Mouse (Mus musculus): ENCODE measurements around the gene Tns4.

The Tns4 gene

DNA sequence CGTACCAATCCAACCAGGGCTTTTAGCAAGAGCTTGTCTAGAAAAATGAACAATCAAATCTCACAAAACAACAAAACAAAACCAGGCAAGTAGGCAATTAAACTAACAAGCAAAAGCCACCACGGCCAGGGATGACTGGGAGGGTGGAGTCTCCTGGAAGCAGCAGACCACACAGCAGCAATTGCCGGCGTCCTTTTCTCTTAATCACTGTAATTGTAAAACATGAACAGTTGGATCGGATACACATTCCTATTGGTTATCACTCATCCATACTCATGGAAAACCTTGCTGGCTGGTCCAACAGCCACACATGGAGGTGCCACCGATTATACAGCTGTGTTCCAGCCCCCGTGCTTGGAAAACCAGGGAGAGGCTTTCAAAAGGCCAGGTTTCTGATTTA is 28.8 kb upstream of the Tns4 start:
- no peak for DNase-seq

DNA sequence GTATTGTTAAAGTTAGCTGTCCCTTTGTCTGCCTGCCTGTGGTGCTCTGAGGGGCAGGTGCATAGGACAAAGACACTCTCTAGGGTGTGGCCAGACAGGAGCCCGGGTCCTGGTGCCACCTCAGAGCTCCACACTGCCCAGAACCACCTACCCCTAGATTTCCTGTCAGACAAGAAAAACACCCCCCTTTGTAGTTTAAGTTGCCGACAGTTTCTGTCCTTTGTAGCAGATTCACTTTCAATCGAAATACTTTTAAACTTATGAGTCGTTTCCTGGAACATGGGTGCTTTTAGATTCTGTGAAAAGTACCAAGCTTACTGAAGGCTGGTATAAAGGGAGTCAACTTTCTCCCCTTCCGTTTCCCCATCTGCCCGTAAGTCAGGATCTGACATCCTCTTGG is 26.8 kb upstream of the Tns4 start:
- DNase-seq: no peak

DNA sequence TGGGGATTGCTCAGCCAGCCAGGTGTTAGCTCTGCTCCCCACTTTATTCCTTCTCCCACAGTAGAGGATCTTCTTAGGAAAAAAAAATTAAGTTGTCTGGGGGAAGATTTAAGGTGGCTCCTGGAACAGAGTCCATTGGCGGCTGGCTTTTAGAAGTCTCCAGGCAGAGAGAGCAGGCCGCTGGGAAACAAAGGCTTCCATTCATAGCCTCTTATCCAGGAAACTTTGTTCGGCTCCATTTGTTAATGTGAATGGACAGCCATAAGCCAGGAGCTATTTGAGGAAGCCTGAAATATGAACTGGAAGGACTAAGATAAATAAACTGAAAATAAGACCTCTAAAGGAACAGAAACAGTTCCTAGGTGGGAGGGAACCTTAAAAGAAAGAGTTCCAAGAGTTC is 24.0 kb upstream of the Tns4 start:
- DNase-seq: no peak

DNA sequence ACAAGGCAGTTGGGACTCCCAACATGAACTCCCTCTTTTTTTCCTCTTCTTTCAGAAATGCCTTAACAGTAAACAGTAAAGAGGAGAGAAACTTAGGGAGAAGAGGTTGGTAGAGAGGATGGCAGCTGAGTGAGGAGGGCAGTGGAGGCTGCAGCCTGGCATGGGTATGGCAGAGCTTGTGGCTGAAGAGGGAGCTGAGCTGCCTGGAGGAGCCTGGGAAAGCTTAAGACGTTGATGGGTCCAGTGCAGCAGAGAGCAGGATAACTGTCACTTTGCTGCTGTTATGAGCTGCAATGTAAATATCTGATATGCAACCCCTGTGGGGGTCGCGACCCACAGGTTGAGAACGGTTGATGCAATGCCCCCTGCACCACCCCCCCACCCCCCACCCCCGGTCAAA is 23.6 kb upstream of the Tns4 start:
- DNase-seq: no peak

DNA sequence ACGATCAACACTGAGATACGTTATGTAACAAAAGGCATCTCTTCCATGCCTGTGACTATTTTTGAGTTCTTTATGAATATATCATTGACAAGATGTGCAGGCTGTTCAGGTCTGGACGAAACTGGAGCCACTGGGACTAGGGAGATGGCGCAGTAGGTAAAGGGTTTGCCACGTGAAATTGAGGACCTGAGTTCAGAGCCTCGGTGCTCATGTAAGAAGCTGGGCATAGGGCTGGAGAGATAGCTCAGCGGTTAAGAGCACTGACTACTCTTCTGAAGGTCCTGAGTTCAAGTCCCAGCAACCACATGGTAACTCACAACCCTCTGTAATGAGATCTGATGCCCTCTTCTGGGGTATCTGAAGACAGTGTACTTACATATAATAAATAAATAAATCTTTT is 22.5 kb upstream of the Tns4 start:
- DNase-seq: no peak

DNA sequence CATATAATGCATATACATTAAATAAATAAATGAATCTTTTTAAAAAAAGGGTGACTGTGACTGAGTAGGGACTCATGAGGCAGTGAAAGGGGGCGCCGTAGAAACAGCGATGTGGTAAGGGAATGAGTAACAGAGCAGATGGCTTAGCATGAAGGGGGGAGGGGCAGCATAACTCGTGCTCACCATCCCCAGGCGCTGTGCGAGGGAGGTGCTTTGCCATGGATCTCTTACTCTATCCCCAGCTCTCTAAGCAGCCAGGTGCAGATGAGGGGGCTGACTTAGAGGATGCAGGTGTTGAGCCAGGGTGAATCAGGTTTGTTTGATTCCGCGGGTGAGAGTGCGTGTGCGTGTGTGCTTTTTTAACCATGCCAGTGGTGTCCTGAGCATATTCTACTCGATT is 22.0 kb upstream of the Tns4 start:
- peak; percentile 82 for DNase-seq

DNA sequence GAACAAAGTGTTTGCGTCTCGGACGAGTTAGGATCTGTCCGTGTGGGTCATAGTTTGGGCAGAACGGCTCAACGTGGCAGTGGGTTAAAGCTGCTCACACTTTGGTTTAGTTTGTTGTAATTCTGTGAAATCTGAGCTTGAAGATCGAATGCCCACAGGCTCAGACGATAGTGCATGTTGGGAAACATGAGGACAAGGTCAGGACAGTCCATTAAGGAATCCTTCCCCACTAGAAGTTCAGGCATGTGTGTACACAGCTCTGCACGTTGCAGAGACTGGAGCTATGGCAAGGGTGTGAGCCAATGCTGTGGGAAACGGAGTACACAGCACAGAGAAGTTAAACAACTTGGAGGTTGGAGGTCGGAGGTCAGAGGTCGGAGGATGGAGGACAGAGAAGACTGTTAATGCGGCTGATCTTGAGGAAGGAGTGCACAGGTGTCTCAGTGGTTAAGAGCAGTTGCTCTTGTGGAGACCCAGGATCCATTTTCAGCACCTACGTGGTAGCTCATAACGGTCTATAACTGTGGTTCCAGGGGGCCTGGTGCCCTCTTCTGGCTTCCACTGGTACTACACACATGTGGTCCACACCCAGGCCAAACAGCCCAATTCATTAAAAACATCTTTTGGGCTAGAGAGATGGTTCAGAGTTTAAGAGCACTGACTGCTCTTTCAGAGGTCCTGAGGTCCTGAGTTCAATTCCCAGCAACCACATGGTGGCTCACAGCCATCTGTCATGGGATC is 21.4 kb upstream of the Tns4 start:
- peak; percentile 47 for DNase-seq

DNA sequence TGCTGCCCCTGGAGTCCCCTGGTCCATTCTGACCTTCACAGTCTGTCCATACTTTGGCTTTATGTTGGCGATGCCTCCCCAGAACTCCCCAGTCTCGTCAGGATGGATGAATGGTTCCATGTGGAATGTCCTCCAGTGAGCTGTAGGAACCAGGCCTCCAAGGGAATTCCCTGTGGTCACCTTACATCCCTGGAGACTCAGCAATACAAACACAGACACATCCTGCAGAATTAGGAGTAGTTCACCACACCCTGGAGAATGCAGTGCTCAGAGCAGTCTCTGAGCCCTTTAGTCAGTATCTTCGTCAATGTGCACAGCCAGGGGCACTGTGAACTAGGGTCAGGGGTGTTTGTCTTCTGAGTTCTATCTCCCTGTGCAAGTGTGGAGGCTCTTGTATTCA is 19.2 kb upstream of the Tns4 start:
- DNase-seq: no peak

DNA sequence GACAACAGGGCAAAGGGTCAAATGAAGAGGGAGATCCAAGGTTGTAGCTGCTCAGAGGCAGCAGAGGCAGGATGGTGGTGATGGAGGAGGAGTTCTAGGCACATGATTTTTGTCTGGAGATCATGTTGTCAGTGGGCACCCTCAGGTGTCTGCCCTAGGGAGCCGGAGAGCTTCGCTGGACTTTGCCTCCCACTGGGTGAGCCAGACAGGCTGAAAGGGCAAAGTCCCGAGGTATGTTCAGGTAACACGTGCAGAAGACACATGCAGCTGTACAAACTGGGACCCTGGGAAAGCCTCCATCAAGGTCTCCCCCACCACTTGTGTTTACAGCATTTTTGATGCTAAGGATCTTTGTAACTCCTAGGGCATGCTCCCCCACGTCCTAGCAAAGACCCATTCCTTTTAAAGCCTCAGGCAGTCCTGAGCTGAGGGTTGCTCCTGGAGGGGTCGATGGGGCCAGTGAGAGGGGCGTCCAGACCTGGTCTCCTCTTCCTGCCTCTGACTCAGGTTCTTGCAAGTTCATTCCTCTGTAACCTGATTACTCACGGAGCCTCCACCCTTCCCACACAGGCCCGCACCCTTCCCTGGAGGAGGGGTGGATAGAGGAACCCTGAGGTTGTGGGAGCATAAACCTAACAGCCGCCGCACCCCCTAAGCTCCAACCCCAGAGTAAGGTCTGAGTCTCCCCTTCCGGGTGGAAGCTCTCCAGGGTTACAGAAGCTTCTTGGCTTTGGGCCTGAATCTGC is 17.0 kb upstream of the Tns4 start:
- DNase-seq: no peak

DNA sequence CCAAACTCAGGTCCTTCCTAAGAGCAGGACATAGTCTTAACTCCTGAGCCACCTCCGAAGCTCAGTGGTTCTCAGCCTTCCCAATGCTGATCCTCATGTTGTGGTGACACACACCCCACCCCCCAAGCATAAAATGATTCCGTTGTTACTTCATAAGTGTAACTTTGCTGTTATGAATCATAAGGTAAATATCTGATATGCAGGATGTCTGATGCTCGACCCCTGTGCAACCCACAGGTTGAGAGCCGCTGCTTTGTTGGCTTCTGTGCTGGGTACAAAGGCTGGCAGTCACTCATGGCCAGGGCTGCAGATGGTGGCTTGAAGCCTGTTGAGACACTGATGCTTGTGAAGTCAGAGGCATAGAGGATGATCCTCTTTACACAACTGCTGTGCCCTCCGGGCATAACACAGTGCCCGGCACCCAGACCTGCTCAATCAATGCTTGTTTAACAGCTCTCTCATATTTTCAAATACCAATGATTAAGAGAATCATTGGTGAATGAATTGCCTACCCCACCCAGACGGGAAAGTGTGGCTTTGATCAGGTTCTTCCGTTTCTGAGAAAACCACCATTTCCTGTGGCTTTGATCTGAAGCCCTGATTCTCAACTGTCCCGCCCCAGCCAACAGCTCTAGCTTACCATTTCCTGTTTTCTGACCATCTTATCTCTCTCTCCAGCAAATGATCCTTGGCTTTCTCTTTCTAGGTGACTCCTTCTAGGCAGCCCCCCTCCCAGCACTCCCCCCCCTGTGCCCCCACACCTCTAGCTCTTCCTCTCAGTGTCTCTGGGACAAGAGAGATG is 15.7 kb upstream of the Tns4 start:
- peak; percentile 70 for DNase-seq

DNA sequence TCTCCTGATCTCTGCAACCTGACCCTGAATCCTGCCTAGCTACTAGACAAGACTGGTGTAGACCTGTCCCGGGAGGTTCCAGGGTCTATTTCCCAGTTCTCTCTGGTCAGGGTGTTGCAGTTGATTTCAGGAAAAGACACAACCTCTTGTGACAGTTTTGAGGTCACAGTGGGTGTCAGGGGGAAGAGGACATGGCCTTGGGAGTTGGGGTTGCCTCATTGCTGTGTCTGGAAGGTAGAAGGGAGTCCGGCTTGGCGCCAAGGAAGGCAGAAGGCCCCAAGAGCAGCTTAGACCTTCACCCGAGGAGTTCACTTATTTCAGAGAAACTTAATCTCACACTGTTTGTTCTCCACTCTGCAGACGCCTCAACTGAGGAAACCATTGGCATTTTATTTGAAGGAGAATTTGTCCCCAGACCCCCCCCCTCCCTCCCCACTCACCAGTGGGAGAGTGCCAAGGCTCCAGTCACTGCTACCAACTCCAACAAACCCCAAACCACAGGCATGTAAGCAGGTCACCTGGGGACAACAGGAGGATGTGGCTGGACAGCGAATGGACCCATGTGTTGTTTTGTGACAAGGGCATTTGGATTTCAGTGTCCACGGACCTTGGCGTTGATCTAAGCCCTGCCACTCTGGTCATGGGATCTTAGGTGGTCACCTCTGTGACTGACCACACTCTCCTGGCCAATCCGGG is 13.6 kb upstream of the Tns4 start:
- no peak for DNase-seq

DNA sequence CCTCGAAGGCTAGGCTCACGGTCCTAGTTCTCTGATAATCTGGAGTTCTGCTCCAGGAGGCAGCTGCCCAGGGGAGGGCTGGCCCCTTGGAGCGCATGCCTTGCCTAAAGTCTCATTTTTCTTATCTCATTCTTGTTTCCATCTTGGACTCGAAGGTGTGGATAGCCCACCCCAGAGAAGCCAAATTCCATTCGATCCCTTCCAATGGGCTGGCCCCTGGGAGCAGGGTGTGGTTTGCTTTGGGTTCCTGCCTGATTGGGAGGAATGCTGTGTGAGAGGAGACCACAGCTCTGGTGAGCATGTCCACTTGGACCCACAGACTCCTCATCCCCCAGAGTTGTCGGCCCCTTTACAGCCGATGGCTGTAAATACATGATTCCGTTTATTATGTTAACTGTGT is 12.6 kb upstream of the Tns4 start:
- DNase-seq: no peak

DNA sequence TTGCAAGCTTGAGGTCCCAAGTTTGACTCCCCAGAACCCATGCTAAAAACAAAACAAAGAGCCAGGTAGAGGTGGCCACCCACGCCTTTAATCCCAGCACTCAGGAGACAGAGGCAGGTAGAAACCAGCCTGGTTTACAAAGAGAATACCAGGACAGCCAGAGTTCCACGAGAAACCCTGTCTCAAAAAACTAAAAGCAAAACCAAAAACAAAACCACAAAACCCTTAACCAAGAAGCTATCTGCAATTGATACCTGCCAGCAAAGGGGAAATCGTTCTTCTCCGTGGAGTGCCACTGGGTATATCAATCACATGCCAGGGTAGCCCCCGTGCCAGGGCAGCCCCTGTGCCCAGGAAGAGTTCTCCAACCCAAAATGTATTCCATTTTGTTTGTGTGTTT is 11.1 kb upstream of the Tns4 start:
- no peak for DNase-seq

DNA sequence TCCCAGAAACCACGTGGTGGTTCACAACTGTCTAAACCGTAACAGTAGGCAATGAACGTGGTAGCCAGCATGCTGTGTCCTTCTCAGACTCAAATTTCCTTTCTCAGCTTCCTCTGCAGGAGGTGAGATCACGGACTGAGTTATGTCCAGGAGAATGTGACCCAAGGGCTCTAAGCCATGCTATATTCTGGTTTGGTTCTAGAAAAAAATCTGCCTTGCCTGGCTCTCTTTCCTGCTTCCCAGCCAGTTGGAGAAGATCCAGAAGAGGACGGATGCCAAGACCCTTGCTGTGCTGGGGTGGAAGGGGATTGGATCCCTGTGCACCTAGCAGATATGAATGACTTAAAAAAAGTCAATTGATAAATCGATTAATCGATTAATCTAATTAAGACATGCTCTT is 10.4 kb upstream of the Tns4 start:
- DNase-seq: no peak

DNA sequence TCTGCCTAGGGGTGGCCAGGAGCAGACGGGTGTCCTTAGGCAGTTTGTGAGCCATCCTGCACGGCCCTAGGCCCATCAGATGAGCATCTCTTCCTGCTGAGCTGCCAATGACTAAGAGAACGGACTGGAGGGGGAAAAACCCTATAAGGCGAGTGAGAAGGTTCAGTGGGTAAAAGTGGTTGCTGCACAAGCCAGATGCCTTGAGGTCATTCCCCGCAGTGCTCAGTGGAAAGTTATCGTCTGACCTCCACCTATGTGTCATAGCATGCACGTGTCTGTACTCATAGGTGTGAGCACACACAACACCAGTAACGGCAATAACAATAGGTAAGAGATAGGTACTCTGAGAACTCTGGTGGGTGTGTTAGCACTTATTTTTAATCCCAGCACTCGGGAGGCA is 9.8 kb upstream of the Tns4 start:
- DNase-seq: no peak

DNA sequence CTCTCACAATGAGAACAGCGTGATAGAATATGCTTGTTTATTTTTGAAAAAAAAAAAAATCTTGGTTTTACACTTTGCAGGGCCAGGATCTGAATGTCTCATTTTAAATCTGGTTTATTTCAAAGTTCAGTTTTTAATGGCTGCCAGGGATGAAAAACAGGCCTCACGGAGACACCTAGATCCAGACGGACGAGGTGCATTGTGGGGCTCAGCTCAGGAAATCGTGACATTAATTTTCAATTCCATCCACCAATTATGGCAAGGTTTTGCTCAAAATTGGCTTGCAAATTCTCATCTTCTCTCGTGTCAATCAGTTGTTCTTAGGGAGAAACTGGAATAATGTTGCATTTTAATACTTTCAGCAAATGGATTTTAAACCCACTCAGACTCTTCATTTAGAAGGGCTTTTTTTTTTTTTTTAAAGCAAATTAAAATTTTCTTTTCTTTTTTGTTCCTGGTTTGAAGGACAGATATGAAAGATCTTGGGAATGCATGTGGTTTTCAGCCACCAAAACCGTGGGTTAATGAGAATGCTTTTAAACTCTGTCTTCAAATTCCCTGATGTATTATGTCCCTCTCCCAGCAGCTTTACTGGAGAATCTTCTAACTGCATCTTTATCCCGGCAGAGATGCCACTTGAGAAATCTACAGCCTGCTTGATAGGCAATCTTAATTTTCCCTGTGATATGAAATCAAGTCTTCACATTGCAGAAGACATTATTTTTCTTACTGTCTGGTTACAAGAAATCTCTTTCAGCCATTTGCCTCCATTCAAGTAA is 8.1 kb upstream of the Tns4 start:
- DNase-seq: no peak

DNA sequence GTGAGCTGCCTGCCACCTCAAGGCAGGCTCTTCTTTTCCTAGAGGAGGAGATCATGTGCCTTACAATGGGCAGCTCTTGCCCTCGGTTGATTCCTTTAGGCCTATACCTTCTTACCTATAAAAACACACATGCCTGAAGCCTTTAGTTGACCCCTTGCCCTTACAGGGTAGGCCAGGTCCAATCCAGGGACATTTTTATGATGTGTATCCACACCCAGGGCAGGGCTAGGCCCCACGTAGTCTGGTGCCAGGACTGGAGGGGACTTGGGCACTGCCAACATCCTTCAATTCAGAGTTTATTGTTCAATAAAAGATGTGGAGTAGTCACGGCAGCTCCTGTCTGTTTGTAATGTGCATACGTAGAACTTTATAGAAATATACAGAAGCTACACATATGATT is 7.3 kb upstream of the Tns4 start:
- DNase-seq: no peak

DNA sequence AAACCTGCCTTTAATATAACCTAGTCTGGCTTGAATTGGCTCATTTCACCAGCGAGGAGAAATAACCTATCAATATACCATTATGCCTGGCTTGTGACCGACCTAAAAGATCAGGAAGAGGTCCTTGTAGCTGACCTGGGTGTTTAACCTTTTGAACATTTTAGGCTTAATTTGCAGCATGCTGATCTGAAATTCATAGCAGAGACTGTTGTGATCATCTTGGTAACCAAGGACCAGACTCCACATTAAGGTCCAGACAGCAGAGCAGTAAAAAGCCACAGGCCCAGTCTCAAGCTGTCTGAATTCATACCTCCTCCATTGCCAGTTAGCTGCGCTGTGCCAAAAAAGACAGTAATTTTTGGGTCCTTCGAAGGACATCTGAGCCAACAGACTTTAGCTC is 6.7 kb upstream of the Tns4 start:
- DNase-seq: no peak

DNA sequence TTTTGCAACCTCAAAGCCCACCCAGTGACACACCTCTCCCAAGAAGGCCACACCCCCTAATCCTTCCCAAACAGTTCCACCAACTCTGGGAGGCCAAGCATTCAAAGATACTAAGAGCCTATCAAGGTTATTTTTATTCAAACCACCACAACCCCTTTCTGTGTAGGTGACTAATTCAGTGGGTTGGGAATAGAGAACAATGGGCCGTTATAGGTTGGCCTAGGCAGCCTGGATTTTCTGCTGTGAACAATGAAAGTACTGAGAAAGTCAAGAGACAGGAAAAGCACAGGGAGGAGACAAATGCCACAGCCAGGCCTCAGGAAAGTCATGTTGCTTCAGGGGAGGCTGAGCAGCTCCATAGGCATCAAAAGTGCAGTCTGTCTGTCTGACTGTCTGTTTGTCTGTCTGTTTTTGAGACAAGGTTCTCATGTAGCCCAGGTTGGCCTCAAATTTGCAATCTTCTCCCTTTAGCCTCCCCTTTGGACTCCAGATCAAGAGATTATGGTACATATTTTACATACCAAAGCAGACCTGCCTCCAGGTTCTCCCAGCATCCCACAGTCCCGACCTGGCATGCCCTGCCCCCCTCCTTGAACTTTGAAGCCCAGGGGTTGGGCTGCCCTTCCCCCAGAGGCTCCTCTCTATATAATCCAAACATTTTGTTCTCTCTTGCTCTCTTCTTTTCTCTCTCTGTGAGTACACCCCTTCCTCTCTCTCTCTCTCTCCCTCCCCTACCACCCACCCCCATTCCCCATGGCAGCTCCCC is 6.0 kb upstream of the Tns4 start:
- DNase-seq: no peak

DNA sequence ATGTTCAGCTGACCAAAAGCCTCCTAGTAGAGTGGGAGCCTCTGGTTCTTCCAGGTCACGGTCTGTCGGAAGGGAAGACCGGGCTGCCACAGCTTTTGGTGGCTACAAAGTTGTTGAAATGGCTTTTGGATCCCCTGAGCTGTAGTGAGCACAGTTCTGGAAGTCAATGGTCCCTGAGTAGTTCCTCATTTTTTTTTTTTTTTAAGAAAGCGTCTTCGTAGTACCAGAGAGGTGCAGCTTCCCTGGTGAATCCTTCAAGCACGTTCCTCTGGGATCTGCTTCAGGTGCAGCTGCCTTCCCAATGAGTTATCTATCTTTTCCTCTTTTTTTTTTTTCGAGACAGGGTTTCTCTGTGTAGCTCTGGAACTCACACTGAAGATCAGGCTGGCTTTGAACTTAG is 4.6 kb upstream of the Tns4 start:
- DNase-seq: no peak

DNA sequence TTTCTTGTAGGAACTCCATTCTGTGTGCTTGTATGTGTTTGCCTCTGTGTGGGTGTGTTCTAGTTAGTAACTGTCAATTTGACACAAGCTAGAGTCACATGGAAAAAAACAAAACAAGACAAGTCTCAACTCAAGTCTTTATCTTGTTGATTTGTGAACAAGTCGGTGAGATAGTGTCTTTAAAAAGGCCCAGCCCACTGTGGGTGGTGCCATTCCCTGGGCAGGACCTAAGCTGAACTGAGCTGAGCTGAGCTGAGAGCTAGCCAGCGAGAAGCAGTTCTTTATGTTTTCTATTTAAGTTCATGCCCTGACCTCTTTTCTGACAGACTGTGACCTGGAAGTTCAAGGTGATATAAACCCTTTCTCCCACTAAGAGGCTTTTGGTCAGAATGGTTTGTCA is 2.6 kb upstream of the Tns4 start:
- DNase-seq: no peak

DNA sequence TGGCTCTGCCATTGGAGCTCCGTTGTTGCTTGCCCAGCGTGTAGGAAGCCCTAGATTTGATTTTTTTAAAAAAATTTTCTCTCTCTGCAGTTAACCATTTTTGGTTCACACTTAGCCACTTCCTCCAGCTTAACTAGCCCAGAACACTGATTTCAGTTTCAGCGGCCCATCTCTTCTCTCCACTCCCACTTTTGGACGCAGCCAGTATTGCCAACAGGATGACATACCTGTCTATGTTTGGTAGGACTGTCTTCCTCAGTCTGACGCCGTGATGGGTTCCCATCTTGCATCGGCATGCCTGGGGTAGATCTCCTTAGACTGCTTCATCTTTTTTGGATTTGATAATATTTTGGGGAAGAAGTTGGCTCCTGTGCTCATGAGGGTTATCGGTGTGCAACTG is 1.3 kb upstream of the Tns4 start:
- peak; percentile 53 for DNase-seq
